Mouse (Mus musculus): ENCODE measurements at regions not wholly inside any gene's neighbourhood (a gene's known extent, or its start where the extent isn't known, plus 50 kb on each side); places are given as distances from the start of the nearest gene placed in this dataset.

DNA sequence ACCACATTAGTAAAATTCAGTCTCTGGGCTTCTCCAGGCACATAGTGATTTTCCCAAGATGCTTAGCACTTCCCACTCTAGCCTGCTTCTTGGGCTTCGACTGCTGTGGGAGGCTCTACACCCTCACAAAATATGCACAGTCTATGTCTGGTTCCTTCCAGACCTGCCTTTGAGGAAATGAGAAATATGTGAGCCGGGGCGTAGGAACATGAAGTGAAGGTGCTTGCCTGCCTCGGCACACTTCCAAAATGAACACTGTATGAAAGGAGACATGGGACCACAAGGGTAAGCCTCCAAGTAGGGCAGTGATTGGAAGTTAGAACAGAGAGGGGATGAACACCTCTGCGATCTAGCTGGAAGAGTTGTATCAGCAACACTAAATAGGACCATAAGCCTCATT, 54.5 kb downstream of the Gm10260 start:
- no peak for DNase-seq (ENCODE audit: low read depth)

DNA sequence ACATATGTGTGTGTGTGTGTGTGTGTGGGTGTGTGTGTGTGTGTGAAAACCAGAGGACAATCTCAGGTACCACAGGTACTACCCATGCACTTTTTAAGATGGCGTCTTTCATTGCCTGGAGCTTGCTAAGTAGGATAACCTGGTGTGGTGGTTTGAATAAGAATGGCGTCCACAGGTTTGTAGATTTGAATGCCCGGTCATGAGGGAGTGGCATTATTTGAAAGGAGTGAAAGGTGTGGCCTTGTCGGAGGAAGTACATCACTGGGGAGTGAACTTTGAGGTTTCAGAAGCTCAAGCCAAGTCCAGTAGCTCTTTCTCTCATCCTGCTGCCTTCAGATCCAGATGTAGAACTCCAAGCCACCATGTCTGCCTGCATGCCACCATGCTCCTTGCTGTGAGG, 55.9 kb downstream of the Gm10260 start:
- DNase-seq (ENCODE audit: low read depth) = no peak

DNA sequence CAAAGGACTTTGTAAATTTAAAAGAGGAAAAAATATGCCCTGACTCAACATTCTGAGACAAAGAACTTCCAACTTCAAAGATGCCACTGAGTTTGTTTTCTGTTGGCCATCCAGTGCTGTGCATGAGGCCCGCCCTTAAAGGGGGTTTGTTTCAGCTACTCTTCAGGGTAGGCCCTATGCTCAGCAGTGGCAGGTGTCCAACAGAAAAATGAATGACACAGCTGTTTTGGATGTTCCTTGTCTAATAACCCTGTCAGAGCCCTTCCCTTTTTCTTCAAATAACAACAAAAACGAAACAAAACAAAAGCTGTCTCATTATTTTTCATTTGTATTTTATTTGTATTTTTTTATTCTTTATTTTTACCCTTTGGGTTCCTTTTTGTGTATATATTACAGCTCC, 61.5 kb downstream of the Gm10260 start:
- DNase-seq (ENCODE audit: low read depth) = no peak

DNA sequence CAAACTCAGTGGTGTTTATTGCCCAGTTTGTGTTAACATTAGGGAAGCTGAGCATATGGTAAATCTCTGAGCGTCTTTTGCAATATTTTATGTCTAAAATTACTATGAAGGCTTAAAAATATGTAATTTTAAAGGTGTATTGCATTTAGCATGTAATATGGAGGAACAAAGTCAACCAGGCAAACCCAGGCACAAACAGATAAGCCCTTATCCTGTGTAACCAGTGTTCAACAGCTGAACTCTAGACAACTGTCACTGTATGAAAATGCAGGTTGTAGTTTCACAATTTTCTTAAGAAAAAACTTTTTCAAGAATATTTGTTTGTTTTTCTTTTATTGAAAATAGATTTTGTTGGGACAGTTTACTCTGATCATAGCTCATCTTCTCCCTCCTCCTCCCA, 62.1 kb downstream of the Gm10260 start:
- no peak for DNase-seq (ENCODE audit: low read depth)

DNA sequence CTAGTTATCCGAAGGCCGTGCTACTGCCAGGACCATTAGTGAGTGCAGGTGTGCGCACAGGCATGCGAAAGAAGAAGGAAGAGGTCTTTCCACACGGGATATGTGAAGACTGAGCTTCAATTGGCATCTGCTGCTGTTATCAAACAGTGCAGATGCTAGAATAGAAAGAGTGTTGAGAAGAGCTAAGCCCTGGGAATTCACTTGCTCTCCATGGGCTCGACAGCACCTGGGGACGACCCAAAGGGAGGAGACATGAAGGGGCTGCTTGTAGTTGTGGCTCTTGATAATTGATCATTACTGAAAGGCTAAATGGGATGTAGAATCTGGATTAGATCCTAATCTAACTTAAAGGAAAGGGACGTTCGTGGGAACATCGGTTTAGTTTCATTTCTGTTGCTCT, 63.2 kb downstream of the Gm10260 start:
- no peak for DNase-seq (ENCODE audit: low read depth)

DNA sequence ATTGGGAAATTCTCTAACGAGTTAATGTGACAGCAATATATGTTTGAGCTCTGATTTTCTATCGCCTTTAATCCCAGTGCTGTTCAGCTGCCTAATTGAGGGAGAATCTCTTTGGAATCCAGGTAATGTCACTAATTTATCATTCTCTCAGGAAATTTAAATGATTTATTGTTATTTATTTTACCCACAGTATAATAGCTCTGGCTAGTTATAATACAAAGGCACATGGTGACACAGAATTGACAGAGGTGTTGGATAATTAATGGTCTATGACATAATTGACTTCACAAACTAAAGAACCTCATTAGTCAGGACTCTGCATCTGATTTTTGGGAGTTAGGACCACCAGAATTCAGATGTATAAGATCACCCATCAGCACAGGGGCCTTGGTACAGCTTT, 65.4 kb downstream of the Gm10260 start:
- no peak for DNase-seq (ENCODE audit: low read depth)

DNA sequence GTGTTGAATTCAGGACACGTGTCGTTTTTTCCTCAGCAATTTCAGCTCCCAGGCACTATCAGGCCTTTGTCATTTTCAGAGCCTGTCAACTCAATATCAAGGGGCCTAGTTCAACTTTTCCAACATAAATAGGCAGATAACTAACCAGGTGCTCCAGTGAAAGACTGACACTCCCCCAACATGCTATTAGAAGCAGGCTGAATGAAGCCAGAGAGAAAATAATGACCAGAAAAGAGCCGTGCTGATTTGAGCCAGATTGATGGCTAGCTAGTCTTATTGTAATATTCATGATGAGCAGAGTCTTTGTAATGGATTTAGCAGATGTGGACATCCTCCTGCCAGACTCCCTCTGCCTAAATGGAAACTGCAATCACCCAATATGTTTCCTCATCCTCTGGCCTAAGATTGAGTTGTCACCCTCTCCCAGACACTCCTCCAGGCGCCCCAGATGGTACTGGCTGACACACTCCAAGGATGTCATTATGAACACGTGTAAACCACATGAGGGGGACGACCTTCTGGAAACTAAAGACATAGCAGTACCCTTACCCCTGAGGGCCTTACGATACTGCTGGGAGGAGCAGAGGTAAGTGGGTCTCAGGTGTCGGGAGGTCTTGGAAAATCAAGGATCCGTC, 66.0 kb downstream of the Gm10260 start:
- no peak for DNase-seq (ENCODE audit: low read depth)

DNA sequence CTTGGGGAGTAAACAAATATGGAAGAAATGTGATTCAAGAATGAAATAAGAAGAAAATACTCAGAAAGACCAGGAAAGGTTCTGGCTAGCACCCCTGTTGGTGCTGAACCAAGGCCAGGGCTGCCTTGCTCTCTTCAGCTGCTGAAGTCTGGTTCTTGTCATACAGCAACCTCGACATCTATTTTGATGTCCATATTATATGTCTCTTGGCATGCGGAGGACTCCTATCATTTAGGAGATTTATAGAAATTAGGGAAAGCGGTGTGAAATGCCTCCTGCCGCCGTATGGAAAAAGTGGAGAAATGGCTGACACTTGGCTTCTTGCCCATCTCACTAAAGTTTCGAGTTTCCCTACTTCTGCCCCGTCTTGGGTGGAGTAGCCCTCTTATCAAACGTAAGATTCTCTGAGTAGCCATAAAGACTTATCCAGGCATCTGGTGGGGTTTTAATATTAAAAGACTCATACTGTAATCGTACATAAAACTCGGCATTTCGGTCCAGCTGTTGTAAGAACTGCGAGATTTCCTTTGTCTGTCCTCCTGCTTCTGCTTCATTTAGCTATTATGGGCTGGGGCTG, 72.0 kb downstream of the Gm10260 start:
- no peak for DNase-seq (ENCODE audit: low read depth)

DNA sequence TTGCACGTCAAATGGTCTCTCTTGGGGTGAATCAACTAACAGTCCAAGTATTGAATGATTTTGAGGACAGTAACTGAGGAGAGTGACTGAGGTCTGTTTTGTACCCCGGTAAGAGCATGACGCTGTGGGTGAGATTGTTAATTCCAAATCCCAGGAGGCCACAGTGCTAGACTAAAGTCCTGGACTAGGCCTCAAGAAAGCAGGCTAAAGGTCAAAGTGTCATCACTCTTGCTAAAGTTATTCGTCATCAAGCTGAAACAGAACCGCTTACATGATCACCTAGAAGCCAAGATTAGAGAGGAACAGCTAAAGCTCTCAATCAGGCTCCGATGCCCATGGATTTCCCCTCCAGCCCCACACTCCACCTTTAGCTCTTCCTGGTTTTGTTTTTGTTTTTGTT, 76.6 kb downstream of the Gm10260 start:
- DNase-seq (ENCODE audit: low read depth) = no peak

DNA sequence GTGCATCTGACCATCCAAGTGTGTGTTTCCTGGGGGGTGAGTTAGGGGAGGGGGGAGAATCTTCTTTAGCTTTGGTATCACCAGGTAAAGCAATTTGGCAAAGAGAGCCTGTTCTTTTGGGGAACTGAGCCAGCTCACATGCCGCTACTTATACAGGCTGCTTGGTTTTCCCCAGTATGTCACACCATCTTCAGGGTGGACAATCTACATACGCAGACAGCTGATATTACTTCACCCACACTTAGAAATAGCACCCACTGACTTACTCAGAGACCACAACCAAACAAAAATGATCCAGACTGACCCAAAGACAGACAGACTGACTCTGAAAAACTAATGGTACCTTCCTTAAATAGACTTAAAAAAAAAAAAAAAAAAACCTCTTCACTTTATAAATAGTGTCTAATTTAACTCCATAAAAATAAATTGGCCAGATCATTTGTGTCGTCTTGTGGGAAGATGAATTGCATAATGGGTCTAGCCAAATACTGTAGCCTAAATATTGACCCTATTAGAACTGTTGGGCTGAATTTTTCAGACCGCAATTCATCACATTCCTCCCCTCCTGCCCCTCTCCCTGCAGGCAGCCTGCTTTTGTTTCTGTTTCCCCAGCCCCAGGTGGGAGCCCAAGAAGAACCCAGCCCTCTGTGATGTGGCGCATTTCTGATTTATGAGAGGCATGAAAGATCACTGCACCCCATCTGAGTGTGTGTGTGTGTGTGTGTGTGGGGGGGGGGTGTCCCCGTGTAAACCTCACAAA, 79.0 kb downstream of the Gm10260 start:
- DNase-seq (ENCODE audit: low read depth) = no peak

DNA sequence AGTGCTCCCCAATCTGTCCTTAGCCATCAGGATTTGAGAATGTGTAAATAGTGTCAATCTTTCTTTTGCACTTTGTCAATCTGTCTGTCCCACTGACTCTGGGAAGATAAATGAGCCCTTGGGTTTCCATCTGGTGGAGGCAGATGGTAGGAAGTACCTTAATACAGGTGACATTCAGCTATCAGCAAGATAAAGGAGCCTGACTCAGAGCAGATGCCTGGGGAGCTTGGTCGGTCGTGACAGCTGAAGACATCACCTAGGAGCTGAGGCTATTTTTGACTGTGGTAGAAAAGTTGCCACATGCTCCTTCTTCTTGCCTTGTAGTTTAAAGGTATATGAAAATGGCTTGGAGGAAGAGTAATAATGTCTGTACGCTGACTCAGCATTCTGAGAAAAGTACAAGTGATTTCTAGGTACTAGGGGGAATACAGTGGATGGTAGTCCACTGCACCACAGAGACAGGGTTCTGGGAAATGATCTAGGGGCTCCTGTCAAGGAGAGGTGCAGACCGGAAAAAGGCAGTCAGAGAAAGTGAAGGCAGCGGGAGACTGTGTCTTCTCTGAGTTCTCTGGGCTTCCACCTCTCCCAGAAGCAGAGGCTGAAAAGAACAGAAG, 80.0 kb downstream of the Gm10260 start:
- no peak for DNase-seq (ENCODE audit: low read depth)

DNA sequence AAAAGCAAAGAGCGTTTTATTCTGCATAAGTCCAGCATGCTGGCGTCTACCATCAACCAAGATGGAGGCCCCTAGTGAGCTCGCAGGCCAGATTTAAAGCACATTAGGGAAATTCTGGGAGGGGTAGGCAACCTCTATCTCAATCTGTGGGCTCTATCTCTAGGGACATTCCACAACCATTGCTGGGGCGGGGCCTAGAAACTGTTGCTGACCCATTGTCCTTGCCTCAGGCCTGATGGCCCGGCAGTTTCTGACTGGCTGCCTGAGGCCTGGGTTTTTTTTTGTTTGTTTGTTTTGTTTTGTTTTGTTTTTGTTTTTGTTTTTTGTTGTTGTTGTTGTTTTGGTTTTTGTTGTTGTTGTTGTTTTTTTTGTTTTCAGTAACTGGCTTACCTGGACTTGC, 81.4 kb downstream of the Gm10260 start:
- no peak for DNase-seq (ENCODE audit: low read depth)

DNA sequence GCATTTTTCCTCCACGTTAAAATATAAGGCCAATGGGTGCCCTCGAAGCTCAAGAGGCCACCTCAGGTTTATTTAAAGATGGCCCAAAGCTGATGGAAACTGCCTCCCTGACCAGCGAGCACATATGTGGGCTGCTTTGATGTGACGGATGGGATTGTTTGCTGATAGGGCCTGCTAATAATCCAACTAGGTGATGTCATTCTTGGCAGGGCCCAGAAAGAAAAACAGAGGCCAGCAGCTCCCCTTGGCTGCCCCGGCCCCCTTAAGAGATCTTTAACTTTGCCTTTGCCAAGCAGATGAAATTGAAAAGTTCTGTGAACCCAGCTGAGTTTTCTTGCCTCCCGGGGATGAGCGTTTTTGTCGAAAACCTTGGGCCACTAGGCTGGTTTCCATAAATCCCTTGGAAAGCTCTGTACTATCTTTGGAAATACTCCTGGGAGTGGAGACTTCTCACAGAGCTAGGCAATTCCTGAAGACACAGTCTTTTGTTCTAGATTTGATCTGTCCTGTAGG, 83.8 kb downstream of the Gm10260 start:
- no peak for DNase-seq (ENCODE audit: low read depth)

DNA sequence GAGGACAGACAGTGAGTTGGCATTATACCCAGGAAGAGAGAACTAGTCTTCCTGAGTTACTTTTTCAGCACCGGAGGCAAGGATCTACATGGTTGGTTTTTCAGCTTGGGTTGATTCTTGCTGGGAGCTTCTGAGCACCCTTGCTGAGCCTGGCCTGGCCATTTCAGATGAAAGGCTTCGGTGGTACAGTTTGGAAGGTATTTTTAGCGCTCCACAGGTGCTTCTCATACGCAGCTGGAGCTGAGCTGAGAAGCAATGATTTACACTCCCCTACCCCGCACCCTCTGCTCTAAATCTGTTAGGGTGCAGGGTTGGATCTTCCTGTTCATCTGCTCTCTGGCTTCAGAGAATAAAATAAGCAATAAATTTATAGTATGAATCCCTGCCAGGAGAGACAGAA, 87.3 kb downstream of the Gm10260 start:
- no peak for DNase-seq (ENCODE audit: low read depth)

DNA sequence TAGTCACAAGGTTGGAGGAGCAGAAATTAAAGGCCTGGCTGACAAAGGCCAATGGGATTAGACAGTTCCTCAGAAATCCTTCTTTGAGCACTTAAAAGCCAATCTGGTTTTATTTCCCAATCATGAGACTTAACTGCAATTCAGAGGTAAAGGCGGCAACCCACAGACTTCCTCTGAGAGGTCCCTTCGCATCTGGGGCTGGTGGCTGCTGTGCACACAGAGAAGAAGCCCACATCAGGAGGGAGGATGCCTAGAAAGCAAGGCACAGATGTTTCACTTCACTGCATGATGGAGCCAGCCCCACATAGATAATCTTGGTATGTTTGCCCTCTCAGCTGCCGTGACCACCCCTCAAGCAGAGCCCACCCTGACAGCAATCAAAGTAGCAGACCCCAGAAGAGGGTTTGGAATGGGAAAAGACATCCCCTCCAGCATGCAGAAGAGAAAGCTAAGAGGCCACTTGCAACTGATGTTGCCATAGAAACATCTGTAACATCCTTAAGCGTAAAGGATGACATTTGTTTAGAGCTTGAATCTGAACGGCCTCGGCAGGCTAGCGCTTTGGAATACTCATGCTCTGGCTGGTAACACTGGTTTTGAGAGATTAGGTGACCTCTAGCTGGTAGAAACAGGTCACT, 88.3 kb downstream of the Gm10260 start:
- no peak for DNase-seq (ENCODE audit: low read depth)

DNA sequence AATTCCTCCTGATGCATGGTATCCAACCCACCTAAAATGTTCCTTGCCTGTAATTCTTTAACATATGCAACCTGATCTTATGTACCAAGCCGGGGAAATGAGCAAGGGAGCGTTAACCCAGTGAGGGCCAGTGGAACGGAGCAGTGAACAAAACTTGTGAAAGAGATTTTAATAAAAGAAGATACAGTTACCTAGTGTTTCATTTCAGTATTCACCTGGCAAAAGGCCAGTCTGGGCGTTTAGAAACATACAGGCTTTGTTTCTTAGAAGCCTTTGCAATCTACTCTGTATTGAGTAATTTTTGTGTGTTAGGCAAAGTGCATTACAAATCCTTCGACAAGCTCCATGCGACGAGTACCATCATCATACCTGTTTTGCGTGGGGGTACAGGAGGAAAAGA, 91.1 kb downstream of the Gm10260 start:
- no peak for DNase-seq (ENCODE audit: low read depth)

DNA sequence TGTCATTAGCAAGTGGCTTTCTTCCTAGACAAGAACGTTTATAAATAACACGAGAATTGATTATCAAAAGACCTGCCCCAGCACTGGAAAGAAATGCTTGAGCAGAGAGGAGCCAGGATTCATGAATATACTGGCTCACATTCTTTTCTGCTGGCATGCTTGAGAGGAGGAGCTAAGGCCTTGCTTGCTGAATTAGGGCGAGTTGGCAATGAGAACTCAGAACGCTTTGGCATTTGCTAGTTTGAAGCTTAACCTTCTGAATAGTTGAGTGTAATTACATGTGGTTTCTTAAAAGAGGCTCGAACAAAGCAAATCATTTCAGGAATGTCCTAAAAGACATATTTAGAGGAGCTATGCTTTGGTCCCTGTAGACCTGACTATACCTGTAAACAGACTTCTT, 91.5 kb downstream of the Gm10260 start:
- DNase-seq (ENCODE audit: low read depth) = no peak

DNA sequence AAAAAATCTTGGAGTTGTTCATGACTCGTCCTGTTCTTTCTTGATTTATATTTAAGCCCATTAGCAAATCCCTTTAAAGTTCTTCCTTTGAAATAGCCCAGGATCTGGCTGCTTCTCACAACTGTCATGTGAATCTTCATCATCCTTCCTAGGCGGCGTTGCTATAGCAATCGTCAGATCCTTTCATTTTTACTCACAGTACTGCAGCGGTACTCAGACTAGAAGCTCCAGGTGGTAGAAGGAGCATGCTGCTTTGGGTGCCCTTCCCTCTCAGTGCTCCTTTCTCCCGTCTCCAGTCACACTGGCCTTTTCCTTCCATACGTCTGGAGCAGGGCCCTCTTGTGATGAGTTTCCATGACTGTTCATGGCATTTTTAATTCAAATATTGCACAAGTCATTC, 93.1 kb downstream of the Gm10260 start:
- no peak for DNase-seq (ENCODE audit: low read depth)

DNA sequence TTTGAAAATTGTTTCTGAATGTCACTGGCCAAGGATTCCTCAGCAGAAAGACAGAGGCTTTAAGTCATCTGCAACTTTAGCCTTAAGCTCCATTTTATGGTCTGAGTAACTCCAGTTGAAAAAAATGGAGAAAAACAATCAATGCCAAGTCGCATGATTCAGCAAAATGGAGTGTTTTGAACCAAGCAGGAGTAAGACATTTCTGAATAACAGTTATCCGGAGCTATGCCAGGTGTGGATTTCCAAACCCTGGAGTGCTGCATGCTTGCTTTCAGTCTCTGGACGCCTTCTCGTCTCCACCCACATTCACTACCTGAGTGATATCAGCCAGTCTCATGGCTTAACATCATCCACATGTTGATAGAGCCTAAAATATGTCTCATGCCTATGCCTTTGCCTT, 93.7 kb downstream of the Gm10260 start:
- DNase-seq (ENCODE audit: low read depth) = peak; percentile 93

DNA sequence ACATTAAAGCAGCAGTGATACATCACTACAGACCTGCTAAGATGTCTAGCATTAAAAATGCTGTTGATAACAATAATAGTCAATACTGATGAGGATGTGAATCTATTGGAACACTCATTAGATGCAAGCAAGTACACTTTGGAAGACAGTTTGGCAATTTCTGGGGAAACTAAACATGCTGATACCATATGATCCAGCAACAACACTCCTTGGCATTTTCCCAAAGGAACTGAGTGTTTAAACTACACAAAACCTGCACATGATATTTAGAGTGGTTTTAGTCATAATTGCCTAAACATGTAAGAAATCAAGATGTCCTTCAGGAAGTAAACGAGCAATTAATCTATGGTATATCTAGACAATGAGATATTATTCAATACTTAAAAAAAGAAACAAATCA, 95.2 kb downstream of the Gm10260 start:
- DNase-seq (ENCODE audit: low read depth) = no peak

DNA sequence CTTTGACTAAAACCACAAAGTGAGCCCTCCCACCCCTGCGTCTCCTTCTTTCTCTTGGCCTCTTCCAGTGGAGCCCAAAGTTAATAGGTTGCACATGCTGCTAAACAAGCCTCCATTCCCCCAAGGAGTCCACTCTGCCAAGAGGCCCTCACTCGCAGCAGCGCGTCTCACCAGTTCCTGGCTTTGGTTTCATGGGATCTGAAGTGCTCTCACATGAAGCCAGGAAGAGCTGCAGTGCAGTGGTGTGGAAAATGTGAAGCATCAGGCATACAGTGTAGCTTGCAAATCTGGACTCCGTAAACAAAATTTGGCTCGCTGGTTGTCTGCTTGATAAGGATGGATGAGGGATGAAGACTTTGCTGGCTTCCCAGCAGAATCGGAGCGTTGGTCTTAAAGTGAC, 97.7 kb downstream of the Gm10260 start:
- peak; percentile 86 for DNase-seq (ENCODE audit: low read depth)

DNA sequence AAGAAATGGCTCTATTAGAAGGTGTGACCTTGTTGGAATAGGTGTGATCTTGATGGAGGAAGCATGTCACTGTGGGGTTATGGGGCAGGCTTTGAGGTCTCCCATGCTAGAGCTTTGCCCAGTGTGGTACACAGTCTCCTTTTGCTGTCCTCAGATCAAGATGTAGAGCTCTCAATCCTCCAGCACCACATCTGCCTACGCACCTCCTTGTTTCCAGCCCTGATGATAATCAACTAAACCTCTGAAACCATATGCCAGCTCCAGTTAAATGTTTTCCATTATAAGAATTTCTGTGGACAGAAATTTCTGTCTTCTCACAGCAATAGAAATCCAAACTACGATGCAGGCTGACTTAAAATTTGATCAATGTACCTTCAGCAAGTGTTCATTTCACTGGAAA, 103.8 kb downstream of the Gm10260 start:
- no peak for DNase-seq (ENCODE audit: low read depth)

DNA sequence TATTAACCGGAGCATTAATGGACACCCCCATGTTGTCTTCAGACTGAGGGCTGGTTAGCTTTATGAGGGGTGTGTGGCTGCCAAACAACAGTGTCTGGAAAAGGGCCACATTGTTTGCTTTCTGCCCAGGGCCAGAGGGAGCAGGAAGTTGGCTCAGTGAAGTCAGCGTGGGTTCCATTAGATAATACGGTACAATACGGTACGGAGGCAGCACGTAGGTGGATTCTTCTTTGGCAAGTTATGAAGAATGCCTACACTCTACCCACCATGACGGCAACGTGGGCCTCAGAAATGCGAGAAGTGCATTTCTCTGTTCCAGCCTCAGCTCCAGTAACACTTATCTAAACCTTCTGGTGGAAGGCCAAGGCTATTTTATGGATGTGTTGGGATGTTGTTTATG, 108.2 kb downstream of the Gm10260 start:
- no peak for DNase-seq (ENCODE audit: low read depth)

Measured in fibroblast of lung, adult 2 months (primary cell).